Mouse (Mus musculus) ovary, postnatal 36 days (tissue): ENCODE measurements at regions not wholly inside any gene's neighbourhood (a gene's known extent, or its start where the extent isn't known, plus 50 kb on each side); places are given as distances from the start of the nearest gene placed in this dataset.
A peak's percentile ranks its signal among the peaks of the same experiment; 100 is the strongest.

Experiments
- DNase-seq: peaks from one replicate; pipeline ENCODE4 v3.0.0; 2022; ENCODE audit warnings: low spot score, mixed read lengths

- no peak for DNase-seq
Observed at GRCm38 (mm10) chr13:28519383-28520126, 262.2 kb downstream of the Gm11361 start.

- DNase-seq: no peak
Observed at GRCm38 (mm10) chr13:28517161-28517560, 259.8 kb downstream of the Gm11361 start.

GRCm38 (mm10) chr13:28516636-28517035, 259.3 kb downstream of the Gm11361 start:
- no peak for DNase-seq

GRCm38 (mm10) chr13:28514245-28514644, 256.9 kb downstream of the Gm11361 start:
- DNase-seq: no peak

- no peak for DNase-seq
Observed at GRCm38 (mm10) chr13:28513336-28513735, 256.0 kb downstream of the Gm11361 start.

- DNase-seq: no peak
Observed at GRCm38 (mm10) chr13:28512573-28513334, 255.4 kb downstream of the Gm11361 start.

GRCm38 (mm10) chr13:28508184-28508583, 250.9 kb downstream of the Gm11361 start:
- DNase-seq: no peak

GRCm38 (mm10) chr13:28507783-28508182, 250.5 kb downstream of the Gm11361 start:
- DNase-seq: no peak

- no peak for DNase-seq
Observed at GRCm38 (mm10) chr13:28504340-28504739, 247.0 kb downstream of the Gm11361 start.

GRCm38 (mm10) chr13:28502171-28502570, 244.8 kb downstream of the Gm11361 start:
- DNase-seq: peak; percentile 26

- DNase-seq: no peak
Observed at GRCm38 (mm10) chr13:28500697-28501096, 243.4 kb downstream of the Gm11361 start.

GRCm38 (mm10) chr13:28497483-28497882, 240.2 kb downstream of the Gm11361 start:
- DNase-seq: no peak

- DNase-seq: no peak
Observed at GRCm38 (mm10) chr13:28492015-28492414, 234.7 kb downstream of the Gm11361 start.

- DNase-seq: no peak
Observed at GRCm38 (mm10) chr13:28483727-28484126, 226.4 kb downstream of the Gm11361 start.

- no peak for DNase-seq
Observed at GRCm38 (mm10) chr13:28481224-28481965, 224.1 kb downstream of the Gm11361 start.

GRCm38 (mm10) chr13:28466151-28466550, 208.8 kb downstream of the Gm11361 start:
- DNase-seq: no peak

- DNase-seq: no peak
Observed at GRCm38 (mm10) chr13:28465187-28465880, 208.0 kb downstream of the Gm11361 start.

GRCm38 (mm10) chr13:28461281-28461680, 204.0 kb downstream of the Gm11361 start:
- no peak for DNase-seq

- DNase-seq: no peak
Observed at GRCm38 (mm10) chr13:28457403-28457802, 200.1 kb downstream of the Gm11361 start.

GRCm38 (mm10) chr13:28455878-28456277, 198.6 kb downstream of the Gm11361 start:
- DNase-seq: no peak

GRCm38 (mm10) chr13:28455016-28455415, 197.7 kb downstream of the Gm11361 start:
- DNase-seq: no peak
